Mouse (Mus musculus) G1E (cell line): ENCODE results near the gene Rpl38.

ENCODE experiments used
- CTCF ChIP-seq: IDR thresholded peaks from 2 replicates; pipeline ENCODE4 v1.5.1; 2012; ENCODE audit warnings: low read depth, low read length, inconsistent platforms, mixed read lengths
- GATA1 ChIP-seq: IDR thresholded peaks from 2 replicates; pipeline ENCODE4 v1.6.1; 2012; ENCODE audit warnings: borderline replicate concordance, low read length, inconsistent platforms, mixed read lengths
- POLR2AphosphoS5 ChIP-seq: IDR thresholded peaks from 2 replicates; pipeline ENCODE4 v1.6.1; 2012; ENCODE audit warnings: low read depth, low read length, inconsistent platforms; ENCODE audit not compliant: insufficient replicate concordance
- TAL1 ChIP-seq: conservative IDR thresholded peaks from 2 replicates; pipeline ENCODE4 v1.6.1; 2012; ENCODE audit warnings: low read depth, low read length, inconsistent platforms, mixed read lengths

DNA sequence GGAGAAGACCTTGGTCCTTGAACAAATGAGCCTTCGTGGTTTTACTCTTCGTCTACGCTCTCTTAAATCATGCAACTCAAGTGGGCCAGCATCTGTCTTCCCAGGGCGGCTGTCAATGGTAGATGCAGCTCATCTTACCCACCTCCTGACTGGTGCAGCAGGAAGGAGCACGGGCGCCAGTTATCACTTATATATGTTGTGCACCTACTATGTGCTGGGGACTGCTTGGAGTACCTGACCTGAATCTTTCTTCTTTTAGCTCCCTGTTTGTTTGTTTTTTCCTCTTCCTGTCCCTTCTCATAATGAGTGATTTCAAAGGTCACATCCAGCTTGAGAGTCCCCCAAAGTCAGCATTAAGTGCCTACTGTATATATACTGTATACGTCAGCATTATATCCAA lies 4.2 kb upstream of the Rpl38 start:
- TF ChIP-seq POLR2AphosphoS5 (no peak), GATA1 (no peak), CTCF (no peak), TAL1 (no peak)
